Mouse (Mus musculus): ENCODE measurements around the gene Pde8a.

The Pde8a gene

DNA sequence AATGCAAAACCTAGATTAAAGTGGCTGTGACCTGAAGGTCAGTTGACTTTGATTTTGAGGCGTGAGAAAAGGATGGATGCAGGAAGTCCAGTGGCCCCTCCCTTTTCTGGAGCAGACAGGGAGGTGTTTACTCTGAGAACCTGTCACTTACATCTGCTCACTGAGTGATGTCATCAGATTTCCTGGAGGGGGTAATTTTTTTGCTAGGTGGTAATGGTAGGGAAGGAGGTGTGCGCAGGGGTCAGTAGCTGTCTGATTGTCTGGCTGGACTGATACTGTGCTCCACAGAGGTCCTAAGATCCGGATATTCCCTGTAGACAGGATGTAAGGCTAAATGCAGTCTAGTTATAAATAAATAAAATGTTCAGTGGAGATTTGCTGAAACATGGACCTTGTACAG, 59.5 kb downstream of the Pde8a start:
- DNase-seq (ENCODE audit: low spot score in 2 of 2): no peak

DNA sequence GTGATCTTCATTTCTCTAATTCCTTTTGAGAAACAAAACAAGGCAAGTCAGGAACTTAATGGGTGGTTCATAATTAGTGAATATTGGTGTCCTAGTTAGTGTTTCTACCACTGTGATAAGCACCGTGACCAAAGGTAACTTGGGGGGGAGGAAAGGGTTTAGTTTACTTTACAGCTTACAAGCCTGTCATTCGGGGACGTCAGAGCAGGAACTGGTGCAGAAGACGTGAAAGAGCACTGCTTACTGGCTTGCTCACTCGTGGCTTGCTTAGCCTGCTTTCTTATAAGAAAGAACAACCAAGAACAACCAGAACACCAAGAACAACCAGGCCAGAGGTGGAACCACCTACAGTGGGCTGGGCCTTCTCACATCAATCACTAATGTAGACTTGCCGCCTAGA, 65.6 kb downstream of the Pde8a start:
- no peak for DNase-seq (ENCODE audit: low spot score in 2 of 2)

DNA sequence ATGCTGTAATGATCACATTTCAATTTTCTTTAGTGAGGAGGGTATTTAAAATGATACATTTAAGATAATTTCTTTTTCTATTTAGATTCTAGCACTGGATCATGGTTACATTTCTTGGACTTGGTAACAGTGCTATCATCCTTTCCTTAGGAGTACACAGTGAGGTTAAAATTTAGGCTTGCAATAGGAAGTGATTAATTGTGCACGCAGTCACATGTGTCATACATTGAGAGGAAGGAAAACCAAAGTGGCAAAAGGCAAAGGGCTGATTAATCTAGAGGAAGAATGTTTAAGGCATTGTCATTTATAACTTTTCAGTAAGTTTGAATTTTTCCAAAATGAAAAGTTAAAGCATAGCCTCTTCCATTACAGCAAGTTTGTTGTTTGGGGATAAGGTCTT, 67.8 kb downstream of the Pde8a start:
- DNase-seq (ENCODE audit: low spot score in 2 of 2): no peak

DNA sequence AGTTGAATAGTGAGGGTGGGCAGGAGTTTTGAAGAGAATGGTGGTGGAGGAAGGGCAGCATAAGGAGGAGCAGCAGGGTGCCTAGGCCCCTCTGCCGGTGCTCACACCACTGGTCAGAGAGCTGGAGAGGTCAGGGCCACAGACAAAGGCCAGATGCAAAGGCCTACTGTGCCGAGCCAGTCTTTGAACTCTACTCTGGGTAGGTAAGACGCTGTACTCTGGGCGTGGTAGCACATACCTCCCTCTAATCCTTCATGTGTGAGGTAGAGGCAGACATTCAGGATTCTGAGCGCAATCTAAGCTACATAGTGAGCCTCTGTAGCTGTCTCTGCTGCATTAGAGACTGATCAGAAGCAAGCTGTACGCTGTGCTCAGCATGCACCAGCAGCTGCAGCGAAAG, 73.1 kb downstream of the Pde8a start:
- DNase-seq (ENCODE audit: low spot score in 2 of 2): no peak

DNA sequence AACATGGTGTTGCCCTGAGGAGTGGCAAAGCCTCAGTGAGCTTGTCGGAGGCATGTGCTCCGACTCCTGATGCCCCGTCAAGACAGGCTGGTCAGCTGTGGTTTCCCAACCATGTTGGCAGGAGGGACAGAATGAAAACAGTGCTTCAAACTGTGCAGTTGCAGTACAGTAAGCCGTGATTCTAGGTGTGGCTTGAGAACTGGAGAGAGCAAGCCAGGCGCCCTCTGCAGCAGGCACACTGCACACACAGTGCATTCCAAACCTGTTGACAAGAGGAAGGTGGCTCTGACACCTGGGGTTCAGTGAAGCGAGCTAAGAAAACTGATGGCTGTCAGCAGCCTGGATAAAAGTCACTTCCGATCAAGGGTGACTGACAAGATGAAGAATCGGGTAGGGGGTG, 73.5 kb downstream of the Pde8a start:
- DNase-seq (ENCODE audit: low spot score in 2 of 2): no peak

DNA sequence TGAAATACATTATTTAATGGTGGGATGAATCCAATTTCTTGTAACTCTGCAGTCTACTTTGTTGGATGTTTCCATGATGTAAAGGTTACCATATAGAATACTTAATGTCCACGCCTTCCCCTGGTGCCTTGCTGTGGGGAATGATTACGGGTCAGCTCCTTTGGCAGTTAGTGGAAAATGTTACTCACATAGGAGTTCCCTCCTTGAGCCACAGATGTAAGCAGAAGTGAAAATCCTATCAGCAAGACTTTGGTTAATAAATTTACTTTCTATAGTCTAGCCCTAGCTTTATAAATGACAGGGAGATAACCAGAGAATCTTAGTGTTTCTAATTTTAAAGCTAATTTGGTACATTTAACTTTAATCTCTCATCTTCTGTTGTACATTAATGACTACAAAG, 81.8 kb downstream of the Pde8a start:
- DNase-seq (ENCODE audit: low spot score in 2 of 2): no peak

DNA sequence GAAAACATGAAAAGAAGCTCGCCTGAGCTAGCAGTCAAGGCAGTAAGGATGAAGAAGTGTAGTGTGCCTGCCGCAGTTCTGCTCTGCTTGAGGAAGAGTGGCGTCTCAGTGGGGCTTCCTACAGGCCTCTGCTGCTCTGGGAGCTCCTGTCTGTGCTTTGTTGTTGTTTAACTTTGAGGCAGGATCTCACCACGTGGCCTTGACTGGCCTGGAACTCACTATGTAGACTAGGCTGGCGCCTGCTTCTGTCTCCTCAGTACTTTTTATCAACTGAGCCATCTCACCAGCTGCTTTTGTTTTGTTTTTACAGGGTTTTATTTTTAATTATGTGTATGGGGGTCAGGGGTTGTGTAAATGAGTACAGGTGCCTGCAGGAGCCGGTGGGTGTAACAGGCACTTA, 84.8 kb downstream of the Pde8a start:
- no peak for DNase-seq (ENCODE audit: low spot score in 2 of 2)

DNA sequence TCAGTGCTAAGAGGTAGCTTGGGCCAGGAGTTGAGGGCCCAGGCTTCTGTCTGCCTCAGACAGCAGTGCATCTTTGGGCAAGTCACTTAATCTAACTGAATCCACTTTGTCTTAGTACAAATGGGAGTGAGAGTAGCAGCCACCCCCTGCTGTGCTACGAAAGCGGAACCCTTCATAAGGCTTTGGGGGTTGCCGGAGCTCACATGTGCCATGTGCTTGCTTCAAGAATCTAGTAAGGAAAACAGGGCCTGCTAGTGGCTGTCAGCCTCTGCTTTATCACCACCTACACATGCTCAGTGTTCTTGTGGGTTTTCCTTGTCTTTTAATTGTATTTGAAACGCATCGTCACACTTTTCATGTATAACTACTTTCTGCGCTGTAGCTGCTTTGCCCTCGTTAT, 87.9 kb downstream of the Pde8a start:
- no peak for DNase-seq (ENCODE audit: low spot score in 2 of 2)

DNA sequence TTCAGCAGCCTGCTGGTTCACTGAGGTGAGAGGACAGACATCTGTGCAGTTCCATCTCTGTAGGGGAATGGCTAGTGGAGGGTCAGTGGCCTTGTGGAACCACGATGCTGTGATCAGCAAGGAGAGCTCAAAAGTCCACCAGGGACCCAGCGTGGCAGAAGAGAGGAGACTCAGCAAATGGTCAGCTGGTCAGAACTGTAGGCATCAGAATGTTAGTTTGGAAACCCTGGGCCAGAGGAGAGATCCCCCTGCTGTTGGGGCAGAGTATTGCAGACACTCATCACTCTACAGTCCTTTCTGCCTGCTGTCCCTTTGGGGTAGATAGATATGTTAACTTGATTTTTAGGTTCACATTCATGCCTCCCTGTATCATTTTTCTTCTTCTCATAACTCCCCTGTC, 90.3 kb downstream of the Pde8a start:
- peak in 1 of 2 experiments; percentile 20 for DNase-seq (ENCODE audit: low spot score in 2 of 2)

DNA sequence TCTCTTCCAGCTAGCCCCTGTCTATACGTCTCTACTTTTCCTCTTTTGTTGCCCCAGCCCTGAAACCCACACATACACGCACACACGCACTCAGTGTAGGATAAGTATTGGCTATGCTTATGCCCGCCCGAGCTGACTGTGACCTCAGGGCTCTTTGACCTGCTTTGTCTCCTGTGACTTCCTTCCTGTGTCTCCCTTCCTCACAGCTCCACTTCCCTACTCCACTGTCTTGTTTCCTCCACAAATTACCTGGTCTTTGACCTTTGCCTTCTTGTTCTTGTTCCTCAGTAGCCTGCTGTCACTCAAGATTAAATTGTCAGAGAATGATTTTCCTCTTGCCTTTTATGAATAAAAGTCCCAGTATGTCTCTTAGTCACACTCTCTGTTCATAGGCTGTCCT, 90.7 kb downstream of the Pde8a start:
- DNase-seq (ENCODE audit: low spot score in 2 of 2): no peak

DNA sequence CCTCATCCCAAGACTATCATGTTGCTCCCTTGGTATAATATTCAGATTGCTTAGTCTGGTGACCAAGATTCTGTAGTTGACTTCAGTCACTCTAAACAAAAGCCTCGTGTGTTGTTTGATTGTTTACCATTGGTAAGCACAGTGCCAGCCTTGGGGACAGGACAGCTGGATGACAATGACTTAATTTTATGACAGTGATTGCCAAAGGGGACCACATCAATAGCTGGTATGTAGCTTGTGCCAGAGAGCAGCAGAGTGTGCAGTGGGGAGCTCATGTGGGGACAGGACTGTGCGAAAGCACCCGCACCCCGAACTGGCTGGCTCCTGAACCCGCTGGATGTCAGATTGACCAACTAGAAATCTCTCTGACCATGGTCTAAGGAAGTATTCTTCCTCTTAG, 91.3 kb downstream of the Pde8a start:
- DNase-seq (ENCODE audit: low spot score in 2 of 2): no peak

DNA sequence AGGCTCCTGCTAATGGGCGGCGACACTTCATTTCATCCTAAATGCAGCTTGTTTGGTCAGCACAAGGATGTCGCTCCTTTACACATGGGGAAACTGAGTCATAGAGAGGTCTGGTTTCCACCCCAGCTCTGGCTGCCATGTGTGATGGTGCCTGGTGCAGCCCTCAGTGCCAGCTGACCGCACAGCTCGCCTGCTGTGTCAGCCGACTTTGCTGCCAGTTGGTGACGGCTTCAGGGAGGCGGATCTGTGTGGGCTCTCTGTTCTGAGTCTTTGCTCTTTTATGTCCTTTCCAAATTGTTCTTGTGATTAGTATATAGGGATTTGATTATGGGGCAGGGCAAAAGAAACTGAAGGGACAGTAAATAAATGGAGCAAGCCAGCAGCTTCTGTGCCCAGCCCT, 94.3 kb downstream of the Pde8a start:
- no peak for DNase-seq (ENCODE audit: low spot score in 2 of 2)

DNA sequence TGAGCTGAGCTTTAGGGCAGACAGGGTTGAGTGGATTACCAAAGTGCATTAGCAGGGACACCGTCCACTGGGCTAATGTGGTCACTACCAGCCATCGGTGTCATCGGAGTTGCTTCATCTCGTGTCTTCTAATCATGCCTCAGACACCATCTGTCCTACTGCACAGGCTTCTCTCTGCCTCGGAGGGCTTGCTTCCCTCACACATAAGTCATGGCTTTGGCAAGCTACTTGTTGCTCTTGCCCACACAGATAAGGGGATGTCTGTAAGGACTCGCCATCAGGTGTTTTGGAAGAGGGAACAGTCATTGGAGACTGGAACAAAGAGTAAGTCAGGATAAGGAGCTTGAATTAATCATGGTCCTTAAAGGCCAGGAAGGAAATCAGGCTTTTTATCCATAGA, 95.9 kb downstream of the Pde8a start:
- DNase-seq (ENCODE audit: low spot score in 2 of 2): no peak

DNA sequence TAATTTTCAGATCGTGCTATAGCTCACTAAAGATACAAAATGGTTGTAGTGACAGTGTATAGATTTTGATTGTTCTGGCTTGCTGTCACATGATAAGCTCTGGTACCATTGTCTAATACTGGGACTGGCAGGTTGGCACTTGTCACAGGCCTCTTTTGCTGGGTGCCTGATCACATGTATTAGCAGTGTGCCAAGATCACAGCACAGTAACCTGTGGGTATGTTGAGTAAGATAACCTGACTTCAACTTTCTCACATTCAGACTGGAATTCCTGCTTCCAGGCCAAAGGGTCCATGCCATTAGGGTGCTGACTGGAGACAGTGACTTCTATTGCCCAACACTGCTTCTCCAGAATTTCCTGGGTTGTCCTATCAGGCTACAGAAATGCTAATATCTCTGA, 97.7 kb downstream of the Pde8a start:
- DNase-seq (ENCODE audit: low spot score in 2 of 2): no peak

DNA sequence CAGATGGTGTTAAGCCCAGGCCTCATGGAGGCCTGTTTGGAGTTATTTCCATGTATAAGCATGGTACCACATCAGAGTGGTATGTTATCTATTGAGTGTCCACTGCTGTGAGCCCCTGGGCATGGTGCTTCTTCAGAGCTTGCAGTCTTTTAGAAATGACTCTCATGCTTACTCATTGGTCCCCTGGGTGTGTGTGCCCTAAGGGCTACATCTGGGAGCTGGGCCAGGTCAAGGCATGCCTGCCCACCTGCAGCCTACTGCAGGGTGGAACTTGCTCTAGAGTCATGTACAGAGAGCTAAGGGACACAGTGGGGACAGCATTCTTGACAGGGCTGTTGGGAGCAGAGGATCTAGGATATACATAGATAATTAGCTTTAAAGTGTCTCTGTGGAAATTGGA, 98.2 kb downstream of the Pde8a start:
- DNase-seq (ENCODE audit: low spot score in 2 of 2): no peak

DNA sequence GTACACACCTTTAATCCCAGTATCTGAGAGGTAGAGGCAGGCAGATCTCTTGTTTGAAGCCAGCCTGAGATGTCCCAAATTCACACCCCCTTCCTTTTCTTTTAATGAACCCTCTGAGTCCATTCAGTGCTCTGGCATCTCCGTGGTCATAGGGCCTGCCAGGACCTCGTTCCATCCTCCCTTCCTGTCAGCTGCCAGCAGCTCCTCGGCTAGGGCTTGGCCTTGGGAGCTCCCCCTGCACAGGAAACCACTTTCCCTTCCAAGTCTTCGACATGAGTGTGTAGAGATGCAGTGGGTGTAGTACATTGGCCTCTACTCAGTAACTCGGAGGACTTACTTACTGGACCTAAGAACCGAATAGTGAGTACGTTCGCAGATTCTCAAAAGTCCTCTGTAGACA, 102.2 kb downstream of the Pde8a start:
- no peak for DNase-seq (ENCODE audit: low spot score in 2 of 2)

DNA sequence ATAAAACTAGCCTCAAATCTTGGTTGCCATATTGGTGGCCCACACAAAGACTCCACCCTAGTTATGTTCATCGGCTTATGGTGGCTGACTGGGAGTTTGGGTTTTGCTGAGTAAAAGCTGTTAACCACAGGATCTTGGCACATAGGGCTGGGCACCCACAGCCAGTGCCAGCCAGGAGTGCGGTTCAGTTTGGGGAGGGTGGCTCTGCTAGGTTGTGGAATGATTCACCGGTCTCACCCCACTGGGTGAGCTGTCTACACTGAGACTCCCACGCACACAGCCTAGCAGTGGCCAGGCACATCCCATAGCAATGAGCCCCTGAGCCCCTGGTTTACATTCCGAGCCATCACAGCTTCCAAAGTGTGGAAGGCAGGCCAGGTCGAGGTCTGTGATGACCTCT, 106.4 kb downstream of the Pde8a start:
- no peak for DNase-seq (ENCODE audit: low spot score in 2 of 2)

DNA sequence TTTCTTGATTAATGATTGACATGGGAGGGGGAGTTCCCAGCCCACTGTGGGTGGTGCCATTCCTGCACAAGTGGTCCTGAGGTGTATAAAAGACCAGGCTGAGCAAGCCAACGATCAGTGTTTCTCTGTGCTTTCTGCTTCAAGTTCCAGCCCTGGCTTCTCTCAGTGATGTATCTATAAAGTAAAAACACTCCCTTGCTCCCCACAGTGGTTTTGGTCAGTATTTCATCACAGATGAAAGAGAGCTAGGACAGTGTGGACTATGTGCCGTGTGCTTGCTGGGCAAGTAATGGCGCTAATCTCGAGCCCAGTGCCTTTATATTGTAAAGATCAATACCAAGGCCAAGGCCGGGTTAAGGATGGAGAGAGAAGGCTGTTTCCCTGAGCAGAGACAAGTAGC, 108.4 kb downstream of the Pde8a start:
- no peak for DNase-seq (ENCODE audit: low spot score in 2 of 2)

DNA sequence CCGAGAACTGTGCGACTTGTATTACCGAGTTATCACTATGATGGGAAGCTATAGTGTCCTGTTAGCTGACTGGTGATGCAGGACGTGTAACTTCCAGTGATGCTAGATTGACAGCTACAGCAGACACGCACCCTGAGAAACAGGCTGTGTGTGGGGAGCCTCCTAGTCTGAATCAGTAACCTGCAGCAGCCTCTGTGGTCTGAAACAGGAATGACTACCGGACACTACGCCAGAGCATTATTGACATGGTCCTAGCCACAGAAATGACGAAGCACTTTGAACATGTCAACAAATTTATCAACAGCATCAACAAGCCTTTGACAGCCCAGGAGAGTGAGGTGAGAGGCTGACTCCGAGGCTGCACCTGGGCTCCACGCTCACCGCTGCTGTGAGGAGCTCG, 112.6 kb downstream of the Pde8a start:
- no peak for DNase-seq (ENCODE audit: low spot score in 2 of 2)

DNA sequence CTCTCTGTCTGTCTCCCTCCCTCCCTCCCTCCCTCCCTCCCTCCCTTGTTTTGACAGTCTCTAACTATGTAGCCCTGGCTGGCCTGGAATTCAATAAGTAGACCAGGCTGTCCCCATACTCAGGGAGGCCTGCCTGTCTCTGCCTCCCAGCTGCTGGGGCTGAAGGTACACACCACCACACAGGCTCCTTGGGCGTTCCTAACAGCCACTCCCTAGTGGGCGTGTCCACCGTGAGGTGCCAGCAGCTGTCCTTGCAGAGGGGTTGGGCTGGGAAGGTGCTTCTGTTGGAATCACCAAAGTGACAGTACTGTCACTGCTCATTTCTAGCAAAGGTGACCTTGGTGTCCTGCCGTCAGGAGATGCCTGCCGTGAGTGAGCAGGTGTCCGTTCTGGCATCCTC, 113.5 kb downstream of the Pde8a start:
- DNase-seq (ENCODE audit: low spot score in 2 of 2): no peak

DNA sequence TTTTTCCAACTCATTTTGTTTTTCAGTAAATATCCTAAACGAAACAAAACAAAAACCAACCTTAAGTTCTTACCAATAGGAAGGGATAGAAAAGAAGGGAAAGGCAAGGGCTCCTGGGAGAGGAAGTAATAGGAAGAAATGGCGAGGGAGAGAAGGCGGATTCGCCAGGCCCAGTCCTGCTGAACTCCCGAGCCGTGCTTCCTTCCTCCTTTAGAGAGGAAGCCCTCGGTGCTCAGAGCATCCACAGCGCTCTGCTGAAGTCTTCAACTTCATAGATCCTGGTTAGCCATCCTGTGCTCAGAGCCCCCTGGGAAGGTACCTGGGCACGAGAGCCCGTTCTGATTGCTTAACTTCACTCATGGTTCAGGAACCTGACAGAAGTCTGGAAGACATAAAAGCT, 114.3 kb downstream of the Pde8a start:
- DNase-seq (ENCODE audit: low spot score in 2 of 2): no peak

DNA sequence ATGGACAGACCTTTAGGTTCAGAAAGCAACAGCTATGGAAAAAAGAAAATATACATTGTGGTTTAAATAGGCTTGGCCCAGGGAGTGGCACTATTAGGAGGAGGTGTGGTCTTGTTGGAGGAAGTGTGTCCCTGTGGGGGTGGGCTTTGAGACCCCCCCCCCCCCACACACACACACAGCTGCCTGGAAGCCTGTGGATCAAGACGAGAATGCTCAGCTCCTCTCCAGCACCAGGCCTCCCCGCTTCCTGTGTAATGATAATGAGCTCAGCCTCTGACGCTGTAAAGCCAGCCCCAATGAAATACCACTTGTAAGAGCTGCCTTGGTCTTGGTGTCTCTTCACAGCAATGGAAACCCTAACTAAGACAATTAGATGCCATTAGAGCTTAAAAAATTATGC, 117.4 kb downstream of the Pde8a start:
- DNase-seq (ENCODE audit: low spot score in 2 of 2): no peak

DNA sequence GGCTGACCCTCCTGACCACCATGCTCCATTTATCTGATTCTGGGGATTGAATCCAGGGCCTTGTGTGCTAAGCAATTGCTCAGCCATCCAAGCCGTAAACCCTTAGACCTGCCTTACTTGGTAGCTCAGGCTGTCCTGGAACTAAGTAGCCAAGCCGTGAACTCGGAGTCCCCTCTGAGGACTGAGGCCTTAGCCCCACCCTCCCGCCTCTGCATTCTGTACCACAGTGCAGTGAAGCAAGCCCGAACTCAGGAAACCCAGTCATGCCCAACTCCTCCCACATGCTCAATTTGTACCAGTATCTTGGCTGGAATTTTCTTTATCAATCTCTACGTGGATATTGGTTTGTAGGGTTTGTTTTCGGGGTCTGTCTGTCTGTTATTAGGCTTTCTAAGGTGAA, 118.5 kb downstream of the Pde8a start:
- DNase-seq (ENCODE audit: low spot score in 2 of 2): no peak

DNA sequence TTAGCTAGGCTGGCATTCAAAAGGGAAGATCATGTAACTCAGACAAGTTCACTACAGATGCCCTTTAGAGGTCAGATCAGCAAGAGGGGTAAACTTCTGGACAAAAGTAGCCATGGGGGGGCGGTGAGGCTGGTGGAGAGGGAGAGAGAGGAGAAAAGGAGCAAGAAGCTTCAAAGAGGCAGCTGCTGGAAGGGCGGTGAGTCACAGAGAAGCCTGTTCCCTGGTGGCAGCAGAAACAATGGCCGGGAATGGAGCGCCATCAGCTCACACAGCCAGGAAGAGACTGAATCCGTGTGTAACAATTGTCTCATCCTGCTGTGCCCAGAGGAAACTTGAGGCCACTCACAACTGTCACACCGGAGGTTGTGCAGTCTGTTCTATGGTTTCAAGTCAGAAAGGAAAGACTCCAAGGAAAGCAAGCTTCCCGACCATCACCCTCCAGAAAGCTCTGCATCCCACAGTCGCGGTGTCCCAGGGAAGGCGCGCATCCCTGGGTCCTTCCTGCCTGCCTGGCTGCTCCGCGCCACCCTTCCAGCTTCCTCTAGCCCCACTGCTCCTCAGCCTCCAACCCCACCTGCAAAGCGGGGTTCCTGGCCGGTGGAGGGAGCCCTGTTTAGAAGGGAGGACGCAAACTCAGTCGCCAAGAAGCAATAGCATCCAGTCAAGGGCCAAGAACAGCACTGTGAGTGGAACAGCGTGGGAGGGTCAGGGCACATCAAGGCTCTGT, 122.5 kb downstream of the Pde8a start:
- DNase-seq (ENCODE audit: low spot score in 2 of 2): no peak

DNA sequence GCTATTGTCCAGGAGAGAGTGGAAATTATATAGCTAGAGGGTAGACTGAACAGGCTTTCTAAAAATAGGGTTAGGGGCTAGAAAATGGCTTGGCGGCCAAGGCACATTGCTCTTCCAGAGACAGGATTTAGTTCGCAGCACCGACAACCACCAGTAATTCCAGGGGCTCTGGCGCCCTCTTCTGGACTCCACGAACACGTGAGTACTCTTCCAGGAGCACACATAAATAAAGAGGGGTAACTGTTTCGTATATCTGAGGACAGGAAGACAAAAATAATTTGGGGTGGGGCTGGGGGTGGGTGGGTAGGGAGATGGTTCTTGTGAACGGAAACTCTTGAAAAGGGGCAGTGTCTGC, 123.0 kb downstream of the Pde8a start:
- DNase-seq (ENCODE audit: low spot score in 2 of 2): peak in 1 of 2 experiments; percentile 63

All from thymus, postnatal 10 days (tissue).